Mouse (Mus musculus): Measurements from ENCODE around the gene Wdr63.

DNA sequence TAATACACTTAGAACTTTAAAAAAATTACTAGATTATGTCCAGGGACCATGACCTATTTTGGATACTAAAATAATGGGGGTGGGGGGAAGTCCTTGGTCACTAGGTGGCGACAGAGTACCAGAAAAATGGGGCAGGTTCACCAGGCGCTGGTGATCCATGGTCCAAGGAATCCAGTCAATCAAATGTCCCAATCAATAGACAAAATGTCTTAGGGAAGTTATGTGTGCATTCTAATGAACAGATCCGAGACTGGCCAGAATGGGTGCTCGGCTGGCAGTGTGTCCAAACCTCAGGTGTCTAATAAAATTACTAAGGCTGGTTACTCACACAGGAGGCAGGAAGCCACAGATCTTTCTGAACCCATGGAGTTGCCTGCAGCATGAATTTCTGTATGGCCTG is 49.7 kb downstream of the Wdr63 start:
- no peak for TF ChIP-seq POLR2A (IDR thresholded peaks at IDR 0.05; ENCODE audit: borderline replicate concordance, control insufficient read depth, low read depth, low read length)
- TF ChIP-seq CTCF (IDR thresholded peaks at IDR 0.05; ENCODE audit: control insufficient read depth, insufficient read depth, low read length): peak; percentile 70
